Mouse (Mus musculus): Measurements from ENCODE around the gene Cdipt. TPM values are rescaled to one million over a fixed set of nuclear protein-coding genes. Genes with fewer than 3 reads are reported as not detected.

Gene Cdipt
- total and polyA plus RNA-seq, 3 experiments: 98.4 to 151 TPM; not detected in 1

- no peak overlapping the region for H3K4me3 ChIP-seq (ENCODE audit: control insufficient read depth in 1 of 2, insufficient read depth in 1 of 2, low read depth in 2 of 2, low read length in 2 of 2)
- no peak overlapping the region for H3K27ac ChIP-seq (ENCODE audit: control insufficient read depth, low read depth, low read length)
- no peaks in the 10 kb centered on the region for H3K4me1 ChIP-seq (ENCODE audit: control insufficient read depth in 1 of 2, insufficient read depth in 2 of 2, low read length in 2 of 2)
- H3K9ac ChIP-seq (ENCODE audit: control insufficient read depth, low read depth, low read length, poor library complexity, severe bottlenecking): no peak overlapping the region
- no peaks in the 10 kb centered on the region; a peak in 1 of 4 replicates for H3K36me3 ChIP-seq (ENCODE audit: control insufficient read depth in 1 of 2, insufficient read depth in 2 of 2, low read length in 2 of 2)
- H3K27me3 ChIP-seq (ENCODE audit: control insufficient read depth in 1 of 2, insufficient read depth in 2 of 2, low read length in 2 of 2): no peaks in the 10 kb centered on the region
- no peaks in the 10 kb centered on the region for H3K9me3 ChIP-seq (replicated peaks; ENCODE audit: insufficient read depth, low read length)
- DNase-seq (ENCODE audit: low read depth, low spot score): no peak
- H3K79me2 ChIP-seq (ENCODE audit: control insufficient read depth, insufficient read depth, low read length, poor library complexity): no peaks in the 10 kb centered on the region
- TF ChIP-seq KAT2A (conservative IDR thresholded peaks at IDR 0.05; ENCODE audit: low read depth, low read length): no peak
- TF ChIP-seq GABPA (IDR thresholded peaks at IDR 0.05; ENCODE audit: low read depth, low read length): no peak
- TF ChIP-seq JUND (IDR thresholded peaks at IDR 0.05; ENCODE audit: low read depth, low read length): no peak
- TF ChIP-seq CHD1 (IDR thresholded peaks at IDR 0.05; ENCODE audit: low read depth, low read length): no peak
- no peak for TF ChIP-seq SMC3 (IDR thresholded peaks at IDR 0.05; ENCODE audit: low read depth, low read length)
- no peak for TF ChIP-seq MYC (IDR thresholded peaks at IDR 0.05; ENCODE audit: low read depth, low read length)
- no peak for TF ChIP-seq MEF2A (IDR thresholded peaks at IDR 0.05; ENCODE audit: extremely low read depth, insufficient replicate concordance, low read depth, low read length, poor library complexity, severe bottlenecking)
- TF ChIP-seq NRF1 (IDR thresholded peaks at IDR 0.05; ENCODE audit: insufficient read depth, low read depth, low read length, poor library complexity, severe bottlenecking): no peak
Measured at GRCm38 (mm10) chr7:126988816-126989215, 13.1 kb downstream of the Cdipt start.

- H3K36me3 ChIP-seq (ENCODE audit: control insufficient read depth in 1 of 2, insufficient read depth in 2 of 2, low read length in 2 of 2): no peaks in the 10 kb centered on the region; a peak in 2 of 4 replicates
- H3K9ac ChIP-seq (ENCODE audit: control insufficient read depth, low read depth, low read length, poor library complexity, severe bottlenecking): no peak overlapping the region
- no peaks in the 10 kb centered on the region for H3K4me1 ChIP-seq (ENCODE audit: control insufficient read depth in 1 of 2, insufficient read depth in 2 of 2, low read length in 2 of 2)
- TF ChIP-seq RCOR1 (IDR thresholded peaks at IDR 0.05; ENCODE audit: low read depth, low read length) (no peak), SMC3 (IDR thresholded peaks at IDR 0.05; ENCODE audit: low read depth, low read length) (peak; percentile 65), MAFK (IDR thresholded peaks at IDR 0.05; ENCODE audit: borderline replicate concordance, low read depth, low read length) (no peak), BHLHE40 (IDR thresholded peaks at IDR 0.05; ENCODE audit: borderline replicate concordance, low read depth, low read length) (no peak), POLR2A (IDR thresholded peaks at IDR 0.05; ENCODE audit: control insufficient read depth in 1 of 2, insufficient read depth in 1 of 2, low read depth in 1 of 2, low read length in 2 of 2, poor library complexity in 1 of 2) (no peak), ZMIZ1 (IDR thresholded peaks at IDR 0.05; ENCODE audit: low read depth, low read length) (no peak), ZKSCAN1 (IDR thresholded peaks at IDR 0.05; ENCODE audit: low read depth, low read length) (no peak), MYB (IDR thresholded peaks at IDR 0.05; ENCODE audit: low read depth, low read length) (no peak), TBP (IDR thresholded peaks at IDR 0.05; ENCODE audit: low read depth, low read length) (no peak), TAL1 (IDR thresholded peaks at IDR 0.05; ENCODE audit: low read length) (no peak), KAT2A (conservative IDR thresholded peaks at IDR 0.05; ENCODE audit: low read depth, low read length) (no peak), CHD2 (IDR thresholded peaks at IDR 0.05; ENCODE audit: low read length) (no peak), UBTF (IDR thresholded peaks at IDR 0.05; ENCODE audit: borderline replicate concordance, insufficient read depth, low read depth, low read length) (no peak), ZNF384 (IDR thresholded peaks at IDR 0.05; ENCODE audit: low read depth, low read length) (no peak), MXI1 (IDR thresholded peaks at IDR 0.05; ENCODE audit: low read depth, low read length) (no peak), MAX (IDR thresholded peaks at IDR 0.05; ENCODE audit: low read length) (no peak), SIN3A (IDR thresholded peaks at IDR 0.05; ENCODE audit: low read length) (no peak), ELF1 (IDR thresholded peaks at IDR 0.05; ENCODE audit: low read depth, low read length) (no peak), MEF2A (IDR thresholded peaks at IDR 0.05; ENCODE audit: extremely low read depth, insufficient replicate concordance, low read depth, low read length, poor library complexity, severe bottlenecking) (no peak), GABPA (IDR thresholded peaks at IDR 0.05; ENCODE audit: low read depth, low read length) (no peak), TCF12 (IDR thresholded peaks at IDR 0.05; ENCODE audit: low read depth, low read length) (no peak), POLR2AphosphoS5 (IDR thresholded peaks at IDR 0.05; ENCODE audit: borderline replicate concordance, low read depth, low read length) (no peak), MAZ (IDR thresholded peaks at IDR 0.05; ENCODE audit: low read depth, low read length) (no peak), CHD1 (IDR thresholded peaks at IDR 0.05; ENCODE audit: low read depth, low read length) (no peak), MYC (IDR thresholded peaks at IDR 0.05; ENCODE audit: low read depth, low read length) (0 out of 2 replicates have a peak, but pooled peaks have one; percentile 28), CTCF (IDR thresholded peaks at IDR 0.05 in 2 of 3, conservative IDR thresholded peaks at IDR 0.05 in 1 of 3; ENCODE audit: control insufficient read depth in 1 of 3, insufficient read depth in 1 of 3, low read depth in 2 of 3, low read length in 3 of 3, poor library complexity in 1 of 3, severe bottlenecking in 1 of 3) (peak; percentile 14 to 50 (median 27); a peak in 4 of 6 replicates), JUND (IDR thresholded peaks at IDR 0.05; ENCODE audit: low read depth, low read length) (no peak), HCFC1 (IDR thresholded peaks at IDR 0.05; ENCODE audit: low read depth, low read length) (no peak), RAD21 (IDR thresholded peaks at IDR 0.05; ENCODE audit: low read depth, low read length) (peak; percentile 34), ZC3H11A (IDR thresholded peaks at IDR 0.05; ENCODE audit: low read depth, low read length) (peak; percentile 38; the same call in 1 of the 2 replicates)
Measured at GRCm38 (mm10) chr7:126996449-126996848, 20.7 kb downstream of the Cdipt start.

More at GRCm38 (mm10) chr7:126996449-126996848, 20.7 kb downstream of the Cdipt start:
- H3K9me3 ChIP-seq (replicated peaks; ENCODE audit: insufficient read depth, low read length): no peaks in the 10 kb centered on the region
- no peaks in the 10 kb centered on the region for H3K27me3 ChIP-seq (ENCODE audit: control insufficient read depth in 1 of 2, insufficient read depth in 2 of 2, low read length in 2 of 2)
- no peak overlapping the region for H3K27ac ChIP-seq (ENCODE audit: control insufficient read depth, low read depth, low read length)
- H3K79me2 ChIP-seq (ENCODE audit: control insufficient read depth, insufficient read depth, low read length, poor library complexity): no peaks in the 10 kb centered on the region
- DNase-seq (ENCODE audit: low read depth, low spot score): peak; percentile 43
- H3K4me3 ChIP-seq (ENCODE audit: control insufficient read depth in 1 of 2, insufficient read depth in 1 of 2, low read depth in 2 of 2, low read length in 2 of 2): no peak overlapping the region
